Mouse (Mus musculus) right cerebral cortex, postnatal 4 days (tissue): ENCODE measurements around the gene 1700092M07Rik.

Experiments
- DNase-seq: peaks from one replicate; pipeline ENCODE4 v3.0.0-alpha.2; 2022

Gene 1700092M07Rik

DNA sequence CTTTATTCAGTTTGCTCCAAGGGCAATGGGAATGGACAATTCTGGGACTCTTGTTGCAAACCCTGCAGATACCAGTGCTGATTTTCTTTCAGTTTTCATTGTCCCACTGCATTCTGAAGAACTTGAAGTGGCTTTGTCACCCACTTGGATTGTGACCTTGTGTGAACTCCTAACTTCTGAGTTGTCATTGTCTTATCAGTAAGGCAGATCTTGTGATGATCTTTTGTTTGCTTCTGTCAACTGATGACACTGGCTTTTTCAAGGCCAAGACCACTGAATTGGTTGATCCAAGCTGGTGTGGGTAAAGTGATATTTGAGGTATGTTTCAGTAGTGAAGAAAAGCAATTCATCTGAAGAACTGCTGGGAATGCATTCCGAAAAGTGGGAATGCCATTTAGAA, 4.9 kb downstream of the 1700092M07Rik start:
- DNase-seq, result no peak

DNA sequence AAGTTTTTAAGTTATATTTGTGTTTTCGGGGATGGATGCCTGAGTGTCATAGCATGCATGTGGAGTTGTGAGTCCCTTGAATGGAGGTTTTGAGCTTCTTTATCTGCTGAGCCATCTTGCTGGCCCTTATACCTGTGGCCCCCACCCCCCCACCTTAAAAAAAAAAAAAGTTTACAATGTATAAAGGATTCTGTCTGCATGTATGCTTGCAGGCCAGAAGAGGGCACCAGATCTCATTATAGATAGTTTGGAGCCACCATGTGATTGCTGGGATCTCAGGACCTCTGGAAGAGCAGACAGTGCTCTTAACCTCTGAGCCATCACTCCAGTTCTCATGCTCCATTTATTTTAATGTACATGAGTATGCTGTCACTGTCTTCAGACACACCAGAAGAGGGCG, 6.8 kb downstream of the 1700092M07Rik start:
- DNase-seq, result no peak

DNA sequence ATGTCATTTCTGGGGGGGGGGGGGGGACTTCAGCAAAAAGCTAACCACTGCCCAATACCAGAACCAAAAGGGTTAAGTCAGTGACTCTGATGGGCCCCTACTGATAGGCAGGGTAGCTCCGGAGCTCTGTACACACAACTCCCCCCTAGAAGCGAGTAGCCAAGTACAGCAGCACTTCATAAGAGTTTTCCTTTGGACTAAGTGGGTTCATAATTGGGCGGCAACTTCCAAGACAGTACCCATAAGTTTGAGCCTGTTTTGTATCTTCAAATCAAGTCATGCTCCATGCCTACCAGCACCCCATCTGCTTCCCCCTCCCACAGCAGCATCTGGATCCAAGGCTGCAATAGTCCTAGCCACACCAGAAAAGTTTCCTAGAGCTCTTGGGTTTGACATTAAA, 15.1 kb downstream of the 1700092M07Rik start:
- no peak for DNase-seq

DNA sequence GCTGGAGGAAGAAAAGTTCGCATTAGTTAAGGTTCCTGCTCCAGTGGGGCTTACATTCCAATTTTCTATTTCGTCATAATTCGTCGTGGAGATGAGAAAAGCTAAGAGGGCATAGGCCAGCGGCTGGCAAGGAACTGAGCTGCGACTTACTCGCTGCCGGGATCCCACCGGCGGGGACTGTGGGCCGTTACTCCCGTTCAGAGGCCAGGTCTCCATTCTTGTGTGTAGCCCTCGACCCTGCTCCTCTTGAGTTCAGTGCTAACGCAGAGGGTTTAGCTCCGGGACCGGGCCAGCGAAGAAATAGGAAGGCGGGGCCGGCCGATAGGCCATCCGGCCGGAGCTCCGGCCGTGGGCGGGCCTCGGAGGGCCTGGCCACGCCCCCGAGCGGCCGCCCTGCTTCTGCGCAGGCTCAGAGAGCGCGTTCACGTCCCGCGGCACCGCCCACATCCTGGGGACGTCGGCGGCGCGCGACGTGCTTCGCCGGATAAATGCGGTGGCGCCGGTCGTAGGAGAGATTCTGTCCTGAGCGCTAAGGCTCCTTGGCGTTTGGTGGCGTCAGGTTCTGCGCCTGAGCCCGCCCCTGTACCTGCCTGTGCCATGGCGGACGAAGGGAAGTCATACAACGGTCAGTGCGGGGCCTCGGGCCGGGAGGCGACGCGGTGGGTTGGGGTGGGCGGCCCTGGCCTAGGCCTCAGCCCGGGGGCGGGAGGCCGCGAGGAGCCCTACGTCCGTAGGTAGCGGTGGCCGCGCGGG, 16.3 kb downstream of the 1700092M07Rik start, which contains the start of gene Nxf1:
Gene Nxf1 (plus strand): TSS at position 439 of the 753 bp plus-strand sequence.
- DNase-seq, result peak; percentile 92

DNA sequence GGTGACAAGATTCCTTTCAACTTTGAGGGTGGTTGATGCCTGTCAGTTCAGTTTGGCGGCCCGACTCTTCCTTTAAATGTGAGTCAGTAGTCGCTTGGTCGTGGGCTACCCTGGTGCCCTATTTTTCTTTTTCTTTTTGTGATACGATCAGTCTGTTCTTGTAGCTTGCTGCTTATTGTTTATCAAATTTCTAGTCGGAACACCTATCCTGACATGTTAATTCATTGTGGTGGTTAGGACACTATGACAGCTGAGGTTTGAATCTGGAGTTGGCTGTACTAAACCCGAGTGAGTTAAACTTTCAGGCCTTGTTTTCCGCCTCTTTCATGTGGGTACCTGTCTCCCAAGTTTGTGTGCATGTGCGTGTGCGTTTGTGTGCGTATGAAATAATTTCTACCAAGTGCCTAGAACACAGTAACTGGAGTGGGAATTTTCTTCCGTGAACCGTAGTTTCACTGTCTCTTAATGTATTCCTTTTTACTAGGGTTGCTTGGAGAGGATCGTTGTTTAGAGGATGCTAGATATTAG, 17.0 kb downstream of the 1700092M07Rik start:
- DNase-seq, result no peak

GRCm38 (mm10) chr19:8758899-8759298, 18.4 kb downstream of the 1700092M07Rik start:
- DNase-seq, result no peak

- no peak for DNase-seq
These were observed 20.2 kb downstream of the 1700092M07Rik start for GRCm38 (mm10) chr19:8760757-8761156.

DNA sequence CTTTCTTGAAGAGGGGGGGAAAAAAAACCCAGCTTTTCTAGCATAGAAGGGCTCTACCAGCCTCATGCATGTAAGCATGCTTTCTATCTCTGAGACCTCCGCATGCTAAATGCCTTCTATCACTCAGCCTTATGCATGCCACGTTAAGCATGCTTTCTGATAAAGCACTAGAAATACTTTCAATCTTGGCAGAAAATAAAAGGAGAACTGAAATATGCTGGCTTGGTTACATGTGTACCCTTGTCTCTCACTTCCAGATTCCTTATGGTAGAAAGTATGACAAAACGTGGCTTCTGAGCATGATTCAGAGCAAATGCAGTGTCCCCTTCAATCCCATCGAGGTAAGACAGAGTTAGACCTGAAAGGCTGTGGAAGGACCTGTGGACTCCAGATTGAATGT, 22.8 kb downstream of the 1700092M07Rik start:
- no peak for DNase-seq

DNA sequence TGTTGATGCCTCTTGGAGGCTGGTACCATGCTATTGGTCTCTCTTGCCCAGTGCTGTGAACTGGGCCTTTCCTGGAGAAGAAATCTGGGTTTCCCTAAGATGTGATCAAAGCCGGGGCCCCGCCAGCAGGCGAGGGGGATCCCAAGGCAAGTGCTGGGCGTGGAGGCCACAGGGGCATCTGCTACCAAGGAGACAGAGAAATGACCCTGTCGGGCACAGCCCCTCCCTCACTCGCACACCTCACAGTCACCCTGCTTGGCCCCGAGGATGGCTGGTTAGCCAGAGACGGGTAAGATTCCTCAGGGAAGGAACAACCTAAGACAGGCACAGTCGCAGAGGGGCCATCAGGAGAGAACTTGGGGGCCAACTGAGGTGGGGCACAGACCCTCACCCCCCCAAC, 25.0 kb downstream of the 1700092M07Rik start:
- DNase-seq, result no peak

GRCm38 (mm10) chr19:8770567-8771270, 30.2 kb downstream of the 1700092M07Rik start, which contains the start of gene Tmem223:
TSS of gene Tmem223 (plus strand) at chr19:8770996.
- DNase-seq, result peak; percentile 79

- DNase-seq, result no peak
These were observed 32.5 kb downstream of the 1700092M07Rik start for GRCm38 (mm10) chr19:8772996-8773395.

GRCm38 (mm10) chr19:8773409-8773808, 32.9 kb downstream of the 1700092M07Rik start:
- no peak for DNase-seq

DNA sequence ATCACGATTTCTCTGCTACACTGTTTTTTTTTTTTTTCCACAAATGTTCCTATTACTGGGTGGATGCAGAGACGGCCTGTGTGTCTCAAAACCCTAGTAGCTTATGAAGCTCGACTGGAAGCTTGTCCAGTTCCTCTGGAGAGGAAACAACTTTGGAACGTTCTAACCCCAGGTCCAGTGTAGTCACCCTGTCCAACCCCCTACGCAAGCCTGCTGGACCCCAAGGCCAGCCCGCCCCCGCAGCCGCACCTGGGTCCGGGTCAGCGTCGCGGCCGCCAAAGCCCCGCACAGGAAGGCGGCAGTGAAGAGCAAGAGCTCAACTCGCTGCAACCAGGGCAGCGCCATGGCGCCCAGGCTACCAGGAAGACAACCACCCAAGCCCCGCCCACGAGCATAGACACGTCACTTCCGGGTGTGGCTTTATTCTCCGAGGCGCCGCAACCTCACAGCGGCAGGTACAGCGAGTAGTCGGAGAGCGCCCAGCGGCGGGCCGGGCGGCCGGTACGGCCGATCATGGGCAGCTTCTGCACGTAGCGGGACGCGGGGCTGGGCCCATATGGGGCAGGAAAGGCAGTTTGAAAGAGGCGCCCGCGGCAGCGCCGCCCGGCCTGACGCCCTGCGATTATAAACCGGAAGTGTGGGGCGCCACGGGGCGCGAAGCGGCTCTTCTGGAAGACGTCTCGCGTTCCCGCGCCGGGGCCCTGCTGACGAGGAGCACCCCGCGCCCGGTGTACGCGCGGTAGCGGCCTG, 33.7 kb downstream of the 1700092M07Rik start, which contains the start of gene Tmem179b:
Gene Tmem179b (minus strand): TSS at position 382 of the 750 bp plus-strand sequence.
- peak; percentile 96 for DNase-seq

- DNase-seq, result no peak
These were observed 34.5 kb downstream of the 1700092M07Rik start for GRCm38 (mm10) chr19:8774951-8775421.

- DNase-seq, result peak; percentile 81
These were observed 45.7 kb downstream of the 1700092M07Rik start, which contains the start of gene Taf6l for GRCm38 (mm10) chr19:8786008-8786781. TSS of gene Taf6l (minus strand) at chr19:8786417.

DNA sequence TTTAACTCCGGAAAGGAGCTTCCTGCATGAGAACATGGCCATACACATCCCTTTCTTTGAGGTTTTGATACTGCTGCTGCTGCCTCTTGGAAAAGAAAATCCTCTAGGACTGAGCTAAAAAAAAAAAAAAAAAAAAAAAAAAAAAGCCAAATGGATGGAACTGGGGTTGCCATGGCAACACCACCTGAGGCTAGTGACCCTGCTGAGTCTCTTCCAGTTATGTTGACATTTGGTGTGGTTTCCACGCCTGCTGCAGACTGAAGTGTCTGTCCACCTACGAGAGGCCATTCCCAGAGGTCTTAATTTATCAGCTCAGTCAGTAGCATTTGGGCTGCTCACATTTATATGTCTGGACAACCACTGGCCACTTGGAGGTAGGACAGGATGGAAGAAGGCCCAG, 48.0 kb downstream of the 1700092M07Rik start:
- DNase-seq, result no peak

GRCm38 (mm10) chr19:8789171-8789570, 48.7 kb downstream of the 1700092M07Rik start:
- DNase-seq, result no peak

- DNase-seq, result no peak
These were observed 49.7 kb downstream of the 1700092M07Rik start for GRCm38 (mm10) chr19:8790171-8790570.
